Mouse (Mus musculus): ENCODE data around the gene Pdx1.

GRCm38 (mm10) chr5:147305856-147306637, 36.3 kb downstream of the Pdx1 start:
- TF ChIP-seq CTCF (IDR thresholded peaks at IDR 0.05; ENCODE audit: low read depth, low read length): no peak
- TF ChIP-seq GATA1 (IDR thresholded peaks at IDR 0.05; ENCODE audit: borderline replicate concordance, low read length): no peak
- TF ChIP-seq TAL1 (conservative IDR thresholded peaks at IDR 0.05; ENCODE audit: low read depth, low read length): no peak
- no peak for TF ChIP-seq POLR2AphosphoS5 (IDR thresholded peaks at IDR 0.05; ENCODE audit: insufficient replicate concordance, low read depth, low read length)
- no peak for TF ChIP-seq GATA2 (IDR thresholded peaks at IDR 0.05; ENCODE audit: borderline replicate concordance, low read depth, low read length)
